Mouse (Mus musculus) lung, embryonic 15.5 days (tissue): ENCODE data around the gene Gmpr. TPM values are rescaled to one million over a fixed set of nuclear protein-coding genes. Genes with fewer than 3 reads are reported as not detected.
"Not testable (repeated sequence)": the region's sequence is repeated elsewhere in the genome, so short reads cannot be mapped to it uniquely, and the experiment has no call there.

ENCODE experiments used
- ATAC-seq: fragments of 200-750 bp; cut with Nextera tagmentation; 2 replicates; pipeline ENCODE4 v1.8.0; 2017; ENCODE audit warnings: moderate number of reproducible peaks, borderline replicate concordance; ENCODE audit not compliant: low FRiP score, low TSS enrichment; ENCODE audit errors: extremely low read depth
- H3K27ac ChIP-seq: fragments of 300-500 bp; sonication (generic); 2 replicates; pipeline ENCODE4 v1.5.1; 2015; ENCODE audit warnings: moderate library complexity, mild to moderate bottlenecking, inconsistent platforms
- H3K27me3 ChIP-seq: fragments of 300-500 bp; sonication (generic); 2 replicates; pipeline ENCODE4 v1.6.1; 2015; ENCODE audit warnings: inconsistent platforms
- H3K36me3 ChIP-seq: fragments of 300-500 bp; sonication (generic); 2 replicates; pipeline ENCODE4 v1.6.1; 2015; ENCODE audit warnings: inconsistent platforms
- H3K4me1 ChIP-seq: fragments of 300-500 bp; sonication (generic); 2 replicates; pipeline ENCODE4 v1.6.1; 2015; ENCODE audit warnings: inconsistent platforms
- H3K4me2 ChIP-seq: fragments of 300-500 bp; sonication (generic); 2 replicates; pipeline ENCODE4 v1.6.1; 2015; ENCODE audit warnings: inconsistent platforms, mild to moderate bottlenecking, moderate library complexity
- H3K4me3 ChIP-seq: fragments of 300-500 bp; sonication (generic); 2 replicates; pipeline ENCODE4 v1.5.1; 2015; ENCODE audit warnings: mild to moderate bottlenecking, inconsistent platforms
- H3K9ac ChIP-seq: fragments of 300-500 bp; sonication (generic); 2 replicates; pipeline ENCODE4 v1.6.1; 2015; ENCODE audit warnings: inconsistent platforms
- H3K9me3 ChIP-seq: fragments of 300-500 bp; sonication (generic); 2 replicates; pipeline ENCODE4 v1.6.1; 2016; ENCODE audit warnings: inconsistent platforms
- WGBS: fragments of 180-500 bp; shearing (Covaris S2); methylation state at CpG from one replicate; pipeline ENCODE4 v1.1.7; 2015; 5-methylcytosine and 5-hydroxymethylcytosine counted together
- polyA plus RNA-seq: library from polyadenylated mRNA; unstranded; fragments of >200 nt; fragmentation: Nextera tagmentation; extraction: Ambion mirVana; gene quantifications from 2 replicates; pipeline ENCODE4 v1.2.1, GENCODE M21; 2015

Gmpr gene
- polyA plus RNA-seq, 1 experiment from 2014 or later: 27.9 TPM

- no peak overlapping the region for H3K9ac ChIP-seq
- no peaks in the 10 kb centered on the region for H3K4me1 ChIP-seq
- H3K4me3 ChIP-seq: no peak overlapping the region
- no peak for ATAC-seq
- H3K27me3 ChIP-seq: no peaks in the 10 kb centered on the region
- H3K36me3 ChIP-seq: no peaks in the 10 kb centered on the region
- no peaks in the 10 kb centered on the region for H3K9me3 ChIP-seq
- WGBS: 70% methylated on average over 6 of the region's 6 CpGs
- H3K4me2 ChIP-seq: no peak overlapping the region
- H3K27ac ChIP-seq: no peak overlapping the region
These were observed 27.3 kb upstream of the Gmpr start for GRCm38 (mm10) chr13:45479951-45480350.

- Histone ChIP-seq H3K4me1 (peaks cover 4% of the 10 kb centered on the region), H3K27ac (no peak overlapping the region), H3K4me3 (no peak overlapping the region), H3K9me3 (no peaks in the 10 kb centered on the region), H3K27me3 (no peaks in the 10 kb centered on the region), H3K9ac (no peak overlapping the region), H3K36me3 (no peaks in the 10 kb centered on the region), H3K4me2 (no peak overlapping the region)
- 77% methylated on average over 2 of the region's 2 CpGs for WGBS
- no peak for ATAC-seq
These were observed 24.0 kb upstream of the Gmpr start for GRCm38 (mm10) chr13:45483215-45483614.

DNA sequence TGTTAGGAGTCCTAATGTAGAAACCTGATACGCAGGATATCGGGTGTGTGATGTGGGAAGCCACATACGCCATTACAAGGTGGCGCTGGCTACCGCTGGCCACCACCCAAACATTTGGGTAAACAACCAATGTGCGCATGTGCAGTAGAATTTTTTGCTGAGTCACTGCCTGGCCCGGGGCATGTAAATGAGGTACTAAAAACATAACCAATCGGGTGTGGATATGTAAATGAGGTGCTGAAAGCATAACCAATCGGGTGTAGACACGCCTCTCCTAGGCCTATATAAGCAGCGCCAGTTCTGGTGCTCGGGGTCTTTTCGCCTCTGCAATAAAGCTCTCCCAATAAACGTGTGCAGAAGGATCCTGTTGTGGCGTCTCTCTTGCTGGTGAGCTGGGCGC lies 23.3 kb upstream of the Gmpr start:
- not testable (repeated sequence) for H3K4me1 ChIP-seq, H3K4me3 ChIP-seq, H3K9ac ChIP-seq, H3K9me3 ChIP-seq, H3K36me3 ChIP-seq, H3K4me2 ChIP-seq, H3K27ac ChIP-seq, ATAC-seq, H3K27me3 ChIP-seq
- 95% methylated on average over 16 of the region's 16 CpGs for WGBS

DNA sequence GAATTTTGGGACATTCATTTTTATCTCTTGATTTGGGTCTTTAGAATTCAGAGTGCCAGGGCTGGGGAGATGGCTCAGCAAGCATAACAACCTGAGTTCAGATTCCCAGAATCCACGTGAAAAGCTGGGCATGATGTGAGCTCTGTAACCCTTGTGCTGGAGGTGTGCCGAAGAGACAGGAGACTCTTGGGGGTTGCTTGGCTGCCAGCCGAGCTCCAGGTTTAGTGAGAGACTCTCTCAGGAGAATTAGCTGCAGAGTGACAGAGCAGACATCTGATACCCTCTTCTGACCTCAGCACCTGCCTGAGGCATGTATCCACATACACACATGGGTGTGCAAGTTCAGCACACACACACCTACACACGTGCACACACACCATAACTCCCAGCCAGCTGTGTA lies 21.6 kb upstream of the Gmpr start:
- no peak for ATAC-seq
- Histone ChIP-seq H3K4me1 (peaks cover 4% of the 10 kb centered on the region), H3K27ac (no peak overlapping the region), H3K4me3 (no peak overlapping the region), H3K27me3 (no peaks in the 10 kb centered on the region), H3K36me3 (no peaks in the 10 kb centered on the region), H3K9ac (no peak overlapping the region), H3K4me2 (no peak overlapping the region), H3K9me3 (no peaks in the 10 kb centered on the region)
- 69% methylated on average over 4 of the region's 4 CpGs for WGBS

GRCm38 (mm10) chr13:45486598-45486997 lies 20.6 kb upstream of the Gmpr start:
- Histone ChIP-seq H3K4me3 (no peak overlapping the region), H3K27ac (no peak overlapping the region; the same call in 1 of the 2 replicates), H3K36me3 (no peaks in the 10 kb centered on the region), H3K9ac (no peak overlapping the region), H3K9me3 (no peaks in the 10 kb centered on the region), H3K4me1 (peaks cover 4% of the 10 kb centered on the region), H3K4me2 (no peak overlapping the region), H3K27me3 (no peaks in the 10 kb centered on the region)
- WGBS: 25% methylated on average over 2 of the region's 2 CpGs
- peak; percentile 77; the same call in 1 of the 2 replicates for ATAC-seq

- Histone ChIP-seq H3K27ac (no peak overlapping the region), H3K27me3 (no peaks in the 10 kb centered on the region), H3K36me3 (no peaks in the 10 kb centered on the region), H3K9ac (no peak overlapping the region), H3K9me3 (no peaks in the 10 kb centered on the region), H3K4me1 (no peaks in the 10 kb centered on the region), H3K4me3 (no peak overlapping the region), H3K4me2 (no peak overlapping the region)
- no peak for ATAC-seq
- WGBS: 82% methylated on average over 8 of the region's 8 CpGs
These were observed 15.1 kb upstream of the Gmpr start for GRCm38 (mm10) chr13:45491991-45492732.

GRCm38 (mm10) chr13:45493846-45494245 lies 13.4 kb upstream of the Gmpr start:
- H3K4me3 ChIP-seq: no peak overlapping the region

GRCm38 (mm10) chr13:45498623-45499022 lies 8.6 kb upstream of the Gmpr start:
- H3K27ac ChIP-seq: no peak overlapping the region

More at GRCm38 (mm10) chr13:45493846-45494245, 13.4 kb upstream of the Gmpr start:
- Histone ChIP-seq H3K27ac (no peak overlapping the region), H3K9ac (no peak overlapping the region), H3K4me2 (no peak overlapping the region), H3K4me1 (no peaks in the 10 kb centered on the region), H3K36me3 (no peaks in the 10 kb centered on the region), H3K9me3 (no peaks in the 10 kb centered on the region), H3K27me3 (no peaks in the 10 kb centered on the region)
- ATAC-seq: no peak
- 42% methylated on average over 10 of the region's 10 CpGs for WGBS

GRCm38 (mm10) chr13:45499391-45499790 lies 7.9 kb upstream of the Gmpr start:
- no peaks in the 10 kb centered on the region for H3K9me3 ChIP-seq
- no peak overlapping the region for H3K9ac ChIP-seq
- ATAC-seq: no peak
- no peak overlapping the region for H3K27ac ChIP-seq
- no peak overlapping the region for H3K4me3 ChIP-seq
- 86% methylated on average over 3 of the region's 3 CpGs for WGBS
- H3K36me3 ChIP-seq: no peaks in the 10 kb centered on the region
- no peaks in the 10 kb centered on the region for H3K27me3 ChIP-seq
- no peaks in the 10 kb centered on the region for H3K4me1 ChIP-seq
- H3K4me2 ChIP-seq: no peak overlapping the region

More at GRCm38 (mm10) chr13:45498623-45499022, 8.6 kb upstream of the Gmpr start:
- WGBS: 70% methylated on average over 3 of the region's 3 CpGs
- H3K4me1 ChIP-seq: no peaks in the 10 kb centered on the region
- H3K27me3 ChIP-seq: no peaks in the 10 kb centered on the region
- H3K9ac ChIP-seq: no peak overlapping the region
- H3K4me2 ChIP-seq: no peak overlapping the region
- no peaks in the 10 kb centered on the region for H3K9me3 ChIP-seq
- H3K36me3 ChIP-seq: no peaks in the 10 kb centered on the region
- H3K4me3 ChIP-seq: no peak overlapping the region
- no peak for ATAC-seq

- Histone ChIP-seq H3K4me2 (no peak overlapping the region), H3K27me3 (no peaks in the 10 kb centered on the region), H3K4me1 (no peaks in the 10 kb centered on the region), H3K9ac (no peak overlapping the region), H3K36me3 (no peaks in the 10 kb centered on the region), H3K27ac (no peak overlapping the region), H3K9me3 (no peaks in the 10 kb centered on the region), H3K4me3 (no peak overlapping the region)
- no peak for ATAC-seq
- 78% methylated on average over 3 of the region's 3 CpGs for WGBS
These were observed 7.3 kb upstream of the Gmpr start for GRCm38 (mm10) chr13:45499906-45500305.

- Histone ChIP-seq H3K4me3 (no peak overlapping the region), H3K4me2 (no peak overlapping the region), H3K27ac (no peak overlapping the region), H3K36me3 (no peaks in the 10 kb centered on the region), H3K9ac (no peak overlapping the region), H3K27me3 (no peaks in the 10 kb centered on the region), H3K9me3 (no peaks in the 10 kb centered on the region), H3K4me1 (peaks cover 3% of the 10 kb centered on the region; the same call in 1 of the 2 replicates)
- 76% methylated on average over 5 of the region's 5 CpGs for WGBS
- no peak for ATAC-seq
These were observed 4.5 kb upstream of the Gmpr start for GRCm38 (mm10) chr13:45502791-45503190.

DNA sequence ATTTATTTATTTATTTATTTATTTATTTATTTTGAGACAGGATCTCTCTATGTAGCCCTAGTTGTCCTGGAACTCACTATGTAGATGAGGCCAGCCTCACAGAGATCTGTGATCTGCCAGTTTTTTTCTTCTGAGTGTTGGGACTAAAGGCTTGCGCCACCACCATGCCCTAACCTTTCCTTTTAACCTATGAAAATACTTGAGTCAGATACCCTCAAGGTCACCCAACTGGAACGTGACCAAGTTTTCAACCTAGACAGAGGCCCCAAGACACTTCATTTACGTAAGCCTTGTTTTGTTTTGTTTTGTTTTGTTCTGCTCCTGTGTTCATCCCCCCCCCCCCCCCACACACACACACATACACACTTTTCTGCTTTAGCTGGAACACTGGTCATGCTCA lies 1.7 kb upstream of the Gmpr start:
- ATAC-seq: no peak
- no peak overlapping the region for H3K9ac ChIP-seq
- H3K9me3 ChIP-seq: no peaks in the 10 kb centered on the region
- H3K4me1 ChIP-seq: peaks cover 17% of the 10 kb centered on the region
- no peaks in the 10 kb centered on the region for H3K27me3 ChIP-seq
- 87% methylated on average over 3 of the region's 3 CpGs for WGBS
- no peak overlapping the region for H3K4me3 ChIP-seq
- H3K4me2 ChIP-seq: no peak overlapping the region
- H3K36me3 ChIP-seq: no peaks in the 10 kb centered on the region
- no peak overlapping the region for H3K27ac ChIP-seq
